Mouse (Mus musculus) neural tube, embryonic 14.5 days (tissue): ENCODE data around the gene Ankzf1. TPM values are rescaled to one million over a fixed set of nuclear protein-coding genes. Genes with fewer than 3 reads are reported as not detected.

Experiments
- ATAC-seq: fragments of 200-750 bp; cut with Nextera tagmentation; 2 replicates; pipeline ENCODE4 v1.8.0; 2017; ENCODE audit warnings: low read depth, mild to moderate bottlenecking, moderate TSS enrichment, moderate library complexity
- H3K27ac ChIP-seq: fragments of 300-500 bp; sonication (generic); 2 replicates; pipeline ENCODE4 v1.5.1; 2014; ENCODE audit warnings: low read depth, mild to moderate bottlenecking, control low read depth, low read length, moderate library complexity, mixed read lengths
- H3K27me3 ChIP-seq: fragments of 300-500 bp; sonication (generic); 2 replicates; pipeline ENCODE4 v1.6.1; 2014; ENCODE audit warnings: low read length; ENCODE audit not compliant: control insufficient read depth, insufficient read depth
- H3K36me3 ChIP-seq: fragments of 300-500 bp; sonication (generic); 2 replicates; pipeline ENCODE4 v1.6.1; 2014; ENCODE audit warnings: low read length, mixed read lengths; ENCODE audit not compliant: control insufficient read depth, insufficient read depth
- H3K4me1 ChIP-seq: fragments of 300-500 bp; sonication (generic); 2 replicates; pipeline ENCODE4 v1.6.1; 2014; ENCODE audit warnings: low read length; ENCODE audit not compliant: control insufficient read depth, insufficient read depth
- H3K4me2 ChIP-seq: fragments of 300-500 bp; sonication (generic); 2 replicates; pipeline ENCODE4 v1.6.1; 2014; ENCODE audit warnings: mild to moderate bottlenecking, low read depth, low read length, control low read depth
- H3K4me3 ChIP-seq: fragments of 300-500 bp; sonication (generic); 2 replicates; pipeline ENCODE4 v1.5.1; 2014; ENCODE audit warnings: low read depth, low read length, control low read depth, mixed read lengths
- H3K9ac ChIP-seq: fragments of 300-500 bp; sonication (generic); replicated peaks from 2 replicates; pipeline ENCODE4 v1.6.1; 2014; ENCODE audit warnings: low read depth, mild to moderate bottlenecking, control low read depth, low read length, mixed read lengths
- H3K9me3 ChIP-seq: fragments of 300-500 bp; sonication (generic); 2 replicates; pipeline ENCODE4 v1.6.1; 2016; ENCODE audit warnings: low read length; ENCODE audit not compliant: control insufficient read depth
- WGBS: fragments of 180-500 bp; shearing (Covaris S2); extraction: QIAGEN DNeasy Blood & Tissue Kit; methylation state at CpG from one replicate; pipeline ENCODE4 v1.1.7; 2014; 5-methylcytosine and 5-hydroxymethylcytosine counted together
- polyA plus RNA-seq: library from polyadenylated mRNA; unstranded; fragments of >200 nt; fragmentation: Nextera tagmentation; extraction: Ambion mirVana; gene quantifications from 2 replicates; pipeline ENCODE4 v1.2.1, GENCODE M21; 2014

The Ankzf1 gene
- polyA plus RNA-seq, 1 experiment from 2014 or later: 20.2 TPM

- no peak overlapping the region for H3K27ac ChIP-seq
- ATAC-seq: no peak
- peaks cover under 1% of the 10 kb centered on the region; the same call in 1 of the 2 replicates for H3K4me1 ChIP-seq
- H3K27me3 ChIP-seq: no peaks in the 10 kb centered on the region
- H3K9me3 ChIP-seq: no peaks in the 10 kb centered on the region
- H3K4me2 ChIP-seq: no peak overlapping the region
- H3K9ac ChIP-seq: no peak overlapping the region
- peaks cover 35% of the 10 kb centered on the region for H3K36me3 ChIP-seq
- 96% methylated on average over 11 of the region's 11 CpGs for WGBS
- H3K4me3 ChIP-seq: no peak overlapping the region
Observed at GRCm38 (mm10) chr1:75185495-75185894, 6.5 kb upstream of the Ankzf1 start.

GRCm38 (mm10) chr1:75187126-75187525 is 4.8 kb upstream of the Ankzf1 start:
- no peaks in the 10 kb centered on the region for H3K9me3 ChIP-seq
- no peak overlapping the region for H3K4me2 ChIP-seq
- no peak overlapping the region for H3K4me3 ChIP-seq
- H3K9ac ChIP-seq: no peak overlapping the region
- H3K27me3 ChIP-seq: no peaks in the 10 kb centered on the region; the same call in 1 of the 2 replicates
- no peak overlapping the region for H3K27ac ChIP-seq
- peaks cover 34% of the 10 kb centered on the region for H3K36me3 ChIP-seq
- peaks cover 8% of the 10 kb centered on the region; the same call in 1 of the 2 replicates for H3K4me1 ChIP-seq
- no peak for ATAC-seq

- Histone ChIP-seq H3K4me3 (no peak overlapping the region), H3K27ac (no peak overlapping the region), H3K4me2 (no peak overlapping the region), H3K36me3 (peaks cover 26% of the 10 kb centered on the region), H3K27me3 (no peaks in the 10 kb centered on the region; the same call in 1 of the 2 replicates), H3K9ac (no peak overlapping the region), H3K4me1 (peaks cover 10% of the 10 kb centered on the region; the same call in 1 of the 2 replicates), H3K9me3 (no peaks in the 10 kb centered on the region)
- 93% methylated on average over 2 of the region's 2 CpGs for whole genome bisulfite sequencing
- no peak for ATAC-seq
Observed at GRCm38 (mm10) chr1:75187914-75188483, 4.0 kb upstream of the Ankzf1 start.

GRCm38 (mm10) chr1:75190577-75190976 is 1.4 kb upstream of the Ankzf1 start:
- Histone ChIP-seq H3K4me3 (no peak overlapping the region), H3K9me3 (no peaks in the 10 kb centered on the region), H3K27me3 (no peaks in the 10 kb centered on the region; the same call in 1 of the 2 replicates), H3K27ac (no peak overlapping the region), H3K4me2 (peak overlapping the region; percentile 97), H3K36me3 (peaks cover 15% of the 10 kb centered on the region; the same call in 1 of the 2 replicates), H3K4me1 (peaks cover 15% of the 10 kb centered on the region; the same call in 1 of the 2 replicates), H3K9ac (peak overlapping the region; percentile 92; the same call in 1 of the 2 replicates)
- no peak for ATAC-seq
- WGBS: 75% methylated on average over 2 of the region's 2 CpGs

- peak overlapping the region; percentile 92 for H3K9ac ChIP-seq
- H3K4me1 ChIP-seq: peaks cover 15% of the 10 kb centered on the region; the same call in 1 of the 2 replicates
- H3K9me3 ChIP-seq: no peaks in the 10 kb centered on the region
- peak overlapping the region; percentile 95 for H3K27ac ChIP-seq
- WGBS: 60% methylated on average over 4 of the region's 5 CpGs
- peak overlapping the region; percentile 97 for H3K4me2 ChIP-seq
- H3K27me3 ChIP-seq: no peaks in the 10 kb centered on the region; the same call in 1 of the 2 replicates
- H3K36me3 ChIP-seq: peaks cover 13% of the 10 kb centered on the region; the same call in 1 of the 2 replicates
- peak overlapping the region; percentile 82 for H3K4me3 ChIP-seq
- ATAC-seq: no peak
Observed at GRCm38 (mm10) chr1:75191258-75191621, 711 bp upstream of the Ankzf1 start.

GRCm38 (mm10) chr1:75192452-75192851 is 501 bp downstream of the Ankzf1 start:
- H3K9me3 ChIP-seq: no peaks in the 10 kb centered on the region
- no peaks in the 10 kb centered on the region; the same call in 1 of the 2 replicates for H3K27me3 ChIP-seq
- H3K4me2 ChIP-seq: peak overlapping the region; percentile 97

GRCm38 (mm10) chr1:75201236-75201635 is 9.3 kb downstream of the Ankzf1 start:
- Histone ChIP-seq H3K27me3 (no peaks in the 10 kb centered on the region), H3K9me3 (no peaks in the 10 kb centered on the region), H3K4me1 (no peaks in the 10 kb centered on the region), H3K36me3 (peaks cover 26% of the 10 kb centered on the region; the same call in 1 of the 2 replicates), H3K27ac (no peak overlapping the region), H3K9ac (no peak overlapping the region), H3K4me3 (no peak overlapping the region), H3K4me2 (no peak overlapping the region)
- no peak for ATAC-seq
- 85% methylated on average over 1 of the region's 1 CpGs for WGBS

More at GRCm38 (mm10) chr1:75192452-75192851, 501 bp downstream of the Ankzf1 start:
- Histone ChIP-seq H3K4me3 (peak overlapping the region; percentile 82), H3K4me1 (peaks cover 15% of the 10 kb centered on the region; the same call in 1 of the 2 replicates), H3K36me3 (peaks cover 4% of the 10 kb centered on the region; the same call in 1 of the 2 replicates), H3K27ac (peak overlapping the region; percentile 85), H3K9ac (peak overlapping the region; percentile 92)
- 2% methylated on average over 19 of the region's 19 CpGs for WGBS
- 0 out of 2 replicates have a peak, but pooled peaks have one; percentile 7 for ATAC-seq

GRCm38 (mm10) chr1:75208967-75209678 is 17.2 kb downstream of the Ankzf1 start:
- Histone ChIP-seq H3K36me3 (peaks cover 8% of the 10 kb centered on the region), H3K9me3 (no peaks in the 10 kb centered on the region), H3K4me1 (peaks cover 17% of the 10 kb centered on the region; the same call in 1 of the 2 replicates), H3K4me2 (peak overlapping the region; percentile 32), H3K27me3 (no peaks in the 10 kb centered on the region), H3K27ac (no peak overlapping the region), H3K4me3 (peak overlapping the region; percentile 20), H3K9ac (peak overlapping the region; percentile 25; the same call in 1 of the 2 replicates)
- no peak for ATAC-seq
- WGBS: 16% methylated on average over 34 of the region's 34 CpGs
